Mouse (Mus musculus) inflammation-experienced regulatory T-cells, adult 6 months (primary cell): Measurements from ENCODE around the gene Hectd2. TPM values are rescaled to one million over a fixed set of nuclear protein-coding genes. Genes with fewer than 3 reads are reported as not detected.

Source experiments
- ATAC-seq: one replicate; pipeline ENCODE4 v1.8.0; 2017
- polyA plus RNA-seq, 3 experiments: library from polyadenylated mRNA; unstranded; fragments of 100-300 nt; shearing (Covaris generic); gene quantifications; one replicate each; pipeline ENCODE4 v1.2.1; 2017

The Hectd2 gene
- polyA plus RNA-seq, 3 experiments from 2014 or later: 1.4 to 2.1 (median 1.8) TPM

- no peak for ATAC-seq
These were observed 10.0 kb downstream of the Hectd2 start for GRCm38 (mm10) chr19:36564396-36564795.

GRCm38 (mm10) chr19:36573986-36574385, 19.5 kb downstream of the Hectd2 start:
- no peak for ATAC-seq

- no peak for ATAC-seq
These were observed 20.7 kb downstream of the Hectd2 start for GRCm38 (mm10) chr19:36575159-36575558.

- no peak for ATAC-seq
These were observed 26.4 kb downstream of the Hectd2 start for GRCm38 (mm10) chr19:36580874-36581273.

DNA sequence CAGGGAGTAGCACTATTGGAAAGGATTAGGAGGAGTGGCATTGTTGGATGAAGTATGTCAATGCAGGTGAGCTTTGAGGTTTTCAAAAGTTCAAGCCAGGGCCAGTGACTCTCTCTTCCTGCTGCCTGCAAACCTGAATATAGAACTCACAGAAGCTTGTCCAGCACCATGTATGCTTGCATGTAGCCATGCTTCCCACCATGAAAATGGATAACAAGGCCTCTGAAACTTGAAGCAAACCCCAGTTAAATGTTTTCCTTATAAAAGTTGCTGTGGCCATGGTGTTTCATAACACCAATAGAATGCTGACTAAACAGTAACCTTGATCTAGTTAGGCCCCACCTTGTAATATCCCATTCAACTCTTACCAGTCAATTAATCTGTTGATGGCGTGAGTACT, 27.7 kb downstream of the Hectd2 start:
- no peak for ATAC-seq

DNA sequence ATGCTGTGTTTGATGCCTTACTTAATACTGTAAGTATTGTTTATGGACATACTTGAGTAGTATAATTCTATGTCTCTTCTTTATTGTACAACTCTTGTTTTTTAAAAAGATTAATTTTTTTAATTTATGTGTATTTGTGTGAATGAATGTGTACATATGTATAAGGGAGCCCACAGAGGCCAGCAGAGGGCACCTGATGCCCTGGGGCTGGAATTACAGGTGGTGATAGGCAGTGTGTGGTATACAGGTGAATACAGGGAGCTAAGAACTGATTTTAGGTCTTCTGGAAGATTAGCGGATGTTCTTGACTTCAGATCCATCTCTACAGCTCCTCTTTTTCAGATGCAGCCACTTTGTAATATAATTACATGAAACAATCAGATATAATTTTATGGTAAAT, 31.1 kb downstream of the Hectd2 start:
- ATAC-seq: no peak

DNA sequence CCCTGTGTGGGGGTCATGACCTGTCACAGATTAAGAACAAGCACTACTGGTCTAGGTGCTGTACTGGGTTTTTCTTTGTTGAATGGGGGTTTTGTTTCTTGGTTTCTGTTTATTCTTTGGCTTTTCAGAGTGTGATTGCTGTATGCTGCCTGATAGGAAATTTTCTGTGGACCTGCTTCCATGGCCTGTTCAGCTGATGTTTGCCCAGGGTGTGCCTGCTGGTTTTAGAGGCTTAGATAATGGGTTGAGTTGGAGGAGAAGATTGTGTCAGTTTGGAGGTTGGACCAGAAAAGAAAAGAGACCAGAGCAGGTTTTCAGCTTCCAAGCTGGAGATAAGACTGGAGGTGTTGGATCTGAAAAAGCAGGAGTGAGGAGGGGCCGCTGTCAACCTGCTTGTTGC, 40.0 kb downstream of the Hectd2 start:
- no peak for ATAC-seq

GRCm38 (mm10) chr19:36601869-36602268, 47.4 kb downstream of the Hectd2 start:
- ATAC-seq: no peak

DNA sequence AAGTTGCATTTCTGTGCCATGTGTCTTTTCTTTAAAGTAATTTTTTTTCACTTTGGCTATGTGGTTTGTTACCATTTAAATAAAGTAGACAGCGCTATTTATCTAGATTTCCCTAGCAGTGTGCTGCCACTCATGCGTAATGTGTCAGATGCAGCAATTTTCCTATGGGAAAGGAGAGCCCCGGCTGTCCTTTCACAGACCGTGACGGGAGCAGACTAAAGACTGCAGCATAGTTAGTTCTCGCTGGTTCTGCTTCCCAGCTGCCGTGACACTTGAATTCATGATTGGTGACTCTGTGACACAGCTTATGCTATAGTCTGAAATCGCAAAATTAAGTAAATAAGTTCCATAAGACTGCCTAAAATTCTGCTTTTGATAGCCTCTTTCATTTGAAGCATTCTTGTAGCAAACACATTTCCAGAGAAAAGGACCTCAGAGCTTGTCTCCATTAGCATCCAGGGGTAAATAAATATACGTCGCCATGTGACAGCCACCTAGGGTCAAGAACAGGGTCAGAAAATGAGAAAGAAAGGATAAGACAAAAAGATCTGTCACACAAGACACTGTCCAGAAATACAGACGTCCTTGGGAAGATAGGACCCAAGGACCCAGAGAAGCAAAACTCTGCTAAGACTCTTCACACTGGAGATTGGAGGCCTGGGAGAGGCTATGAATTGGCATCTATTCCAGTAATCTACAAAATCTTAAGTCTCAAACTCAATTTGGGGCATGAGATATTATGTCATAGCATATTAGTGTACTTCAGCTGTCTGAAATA, 48.3 kb downstream of the Hectd2 start:
- no peak for ATAC-seq

GRCm38 (mm10) chr19:36606270-36606669, 51.8 kb downstream of the Hectd2 start:
- ATAC-seq: no peak

- no peak for ATAC-seq
These were observed 54.8 kb downstream of the Hectd2 start for GRCm38 (mm10) chr19:36609229-36609628.

- no peak for ATAC-seq
These were observed 55.9 kb downstream of the Hectd2 start for GRCm38 (mm10) chr19:36610309-36610708.

- no peak for ATAC-seq
These were observed 71.5 kb downstream of the Hectd2 start for GRCm38 (mm10) chr19:36625906-36626305.

DNA sequence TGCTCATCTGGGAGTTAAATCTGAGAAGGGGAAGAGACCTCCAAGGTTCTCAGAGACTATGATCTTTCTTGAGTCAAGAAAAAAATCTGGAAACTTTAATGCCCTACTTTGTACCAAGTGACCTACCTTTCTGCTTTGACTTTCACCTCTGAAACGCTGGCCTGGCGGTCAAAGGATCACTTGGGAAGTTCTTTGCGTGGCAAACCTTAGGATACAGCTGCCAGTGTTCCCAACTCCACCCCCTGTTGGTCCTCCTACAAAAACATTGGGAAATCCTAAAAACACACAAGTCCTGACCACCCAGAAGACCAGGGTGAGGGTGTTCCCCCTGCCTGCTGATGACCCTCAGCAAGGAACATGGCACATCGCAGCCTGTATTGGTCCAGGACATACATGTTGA, 72.4 kb downstream of the Hectd2 start:
- no peak for ATAC-seq

DNA sequence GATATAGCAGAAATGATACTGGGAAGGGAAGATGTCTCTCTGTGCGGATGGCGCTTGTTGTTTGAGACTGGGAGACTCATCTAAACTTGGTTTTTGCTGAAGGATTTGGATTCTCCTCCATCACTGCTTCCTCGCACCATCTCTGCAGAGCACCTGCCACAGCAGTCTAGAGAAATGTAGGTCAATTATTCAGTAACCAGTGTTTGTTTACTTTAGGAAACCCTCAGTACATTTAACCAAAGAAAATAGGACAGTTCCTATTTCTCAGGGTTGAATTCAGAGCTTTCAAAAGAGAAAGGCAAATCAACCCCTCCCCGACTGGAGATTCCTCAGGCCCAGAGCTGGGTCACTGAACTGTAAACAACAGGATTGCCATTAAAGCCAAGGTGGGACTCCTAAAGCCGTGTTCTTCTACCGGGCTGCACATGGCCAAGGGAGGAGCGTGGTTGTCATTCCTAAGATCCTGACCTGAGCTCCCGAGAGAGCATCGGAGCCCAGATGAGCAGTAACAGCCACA, 75.0 kb downstream of the Hectd2 start:
- no peak for ATAC-seq

GRCm38 (mm10) chr19:36630361-36630760, 75.9 kb downstream of the Hectd2 start:
- no peak for ATAC-seq

GRCm38 (mm10) chr19:36634771-36635170, 80.3 kb downstream of the Hectd2 start:
- ATAC-seq: no peak

DNA sequence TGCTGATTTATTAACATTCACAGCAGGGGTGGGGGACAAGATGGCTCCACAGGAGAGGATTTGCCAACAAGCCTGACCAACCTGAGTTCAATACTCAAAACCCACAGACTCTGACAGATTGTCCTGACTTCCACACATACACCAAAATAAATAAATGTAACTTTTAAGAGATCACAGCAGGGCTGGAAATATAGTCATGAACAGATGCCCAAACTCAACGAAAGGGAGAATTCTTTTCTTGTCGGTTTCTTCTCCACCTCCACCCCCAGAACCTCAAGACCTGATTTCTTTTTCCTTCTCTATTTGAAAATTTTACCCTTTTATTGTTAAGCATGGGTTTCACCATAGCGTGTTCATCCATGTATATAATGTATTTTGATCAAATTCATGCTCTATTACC, 82.8 kb downstream of the Hectd2 start:
- ATAC-seq: no peak

DNA sequence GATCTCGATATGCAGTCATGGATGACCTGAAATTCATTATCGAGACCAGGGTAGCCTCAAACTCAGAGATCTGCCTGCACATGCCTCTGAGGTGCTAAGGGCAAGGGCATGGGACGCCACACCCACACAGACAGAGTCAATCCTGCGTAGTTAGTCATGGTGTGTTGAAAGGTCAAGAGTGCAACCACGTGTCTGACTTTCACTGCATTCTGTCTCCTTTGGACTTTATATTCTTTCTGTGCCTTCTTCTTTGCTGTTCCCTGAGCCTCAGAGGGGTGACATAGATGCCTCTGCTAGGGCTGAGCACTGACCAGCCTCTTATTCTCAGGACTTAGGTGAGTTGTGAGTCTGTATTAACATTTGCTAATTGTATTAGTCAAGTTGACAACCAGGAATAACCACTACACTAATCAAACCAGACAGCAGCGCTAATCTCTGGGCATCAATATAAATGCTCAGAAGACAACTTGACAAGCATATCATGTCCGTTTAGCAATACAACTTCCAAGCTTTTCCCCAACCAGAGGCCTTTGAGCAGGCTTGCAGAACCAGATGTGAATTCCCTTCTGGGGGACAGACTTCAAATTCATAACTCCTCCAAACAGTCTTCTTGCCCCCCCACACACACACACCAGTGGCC, 83.6 kb downstream of the Hectd2 start:
- no peak for ATAC-seq

DNA sequence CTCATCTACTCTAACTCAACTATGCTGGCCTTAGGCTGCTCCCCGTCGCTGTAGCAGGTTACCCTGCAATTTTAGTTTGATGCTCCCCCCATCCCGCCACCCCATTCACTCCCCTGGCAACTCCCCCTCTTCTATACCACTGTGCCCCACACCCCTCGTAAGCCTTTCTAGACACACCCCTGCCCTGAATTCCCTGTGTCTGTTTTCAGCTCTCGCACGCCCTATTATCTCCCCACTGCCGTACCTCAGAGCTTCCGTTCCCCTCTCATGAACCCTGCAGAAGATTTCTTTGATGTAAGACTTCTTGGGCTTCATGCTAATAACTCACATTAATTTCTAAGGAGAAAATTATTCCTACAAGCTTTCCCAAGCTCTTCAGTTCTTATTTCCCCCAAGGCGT, 84.6 kb downstream of the Hectd2 start:
- ATAC-seq: no peak

DNA sequence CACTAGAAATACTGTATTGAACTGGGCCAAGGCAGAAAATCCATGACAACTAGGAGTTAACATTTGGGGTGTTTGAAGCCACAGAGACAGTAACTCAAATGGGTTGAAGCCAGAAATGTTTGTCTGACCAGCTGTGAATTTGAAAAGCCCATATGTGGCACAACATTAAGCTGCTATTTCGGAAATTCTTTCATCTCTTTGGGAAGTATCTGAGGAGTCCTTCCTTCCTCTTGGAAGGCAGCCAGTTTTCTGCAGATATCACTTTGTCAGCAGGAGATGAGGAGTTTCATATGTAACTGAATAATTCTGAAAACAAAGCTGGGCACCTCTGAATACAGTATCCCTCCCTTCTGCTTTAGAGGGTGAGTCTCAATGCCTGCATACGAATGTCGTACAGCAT, 86.7 kb downstream of the Hectd2 start:
- no peak for ATAC-seq

DNA sequence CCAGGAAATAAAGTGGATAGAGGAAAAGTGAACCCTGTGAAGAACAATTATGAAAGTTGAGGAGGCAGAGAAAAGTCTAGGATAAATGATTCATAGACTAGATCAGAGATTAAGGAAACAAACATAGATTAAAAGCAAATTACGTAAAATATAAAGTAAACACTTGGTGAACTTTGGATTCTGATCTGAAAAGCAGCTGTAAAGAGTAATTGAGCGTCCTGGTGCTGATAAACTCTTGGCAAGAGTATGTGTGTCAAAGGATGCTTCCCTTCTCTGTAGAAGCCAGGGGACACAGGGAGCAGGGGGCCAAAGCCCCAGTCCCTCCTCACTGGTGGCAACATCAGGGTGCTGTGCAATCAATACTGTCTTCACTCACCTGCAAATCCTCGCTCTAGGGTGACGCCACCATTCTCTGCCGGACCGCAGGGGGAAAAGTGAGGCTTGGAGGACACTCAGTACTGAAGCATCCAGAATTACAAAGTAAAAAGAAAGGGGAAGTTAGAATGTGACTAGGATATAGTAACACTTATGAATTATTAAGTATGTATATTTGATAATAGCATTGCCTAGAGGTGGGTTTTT, 91.0 kb downstream of the Hectd2 start:
- no peak for ATAC-seq

- no peak for ATAC-seq
These were observed 91.8 kb downstream of the Hectd2 start for GRCm38 (mm10) chr19:36646132-36646828.
